Mouse (Mus musculus): ENCODE data around the gene Timm17b.

- TF ChIP-seq ETS1 (conservative IDR thresholded peaks at IDR 0.05; ENCODE audit: low read depth, low read length): no peak
- TF ChIP-seq UBTF (IDR thresholded peaks at IDR 0.05; ENCODE audit: low read depth, low read length): no peak
- TF ChIP-seq ZMIZ1 (IDR thresholded peaks at IDR 0.05; ENCODE audit: low read depth, low read length): no peak
- no peak for TF ChIP-seq CTCF (conservative IDR thresholded peaks at IDR 0.05 in 1 of 2, IDR thresholded peaks at IDR 0.05 in 1 of 2; ENCODE audit: low read depth in 2 of 2, low read length in 2 of 2)
- no peak for TF ChIP-seq MEF2A (IDR thresholded peaks at IDR 0.05; ENCODE audit: borderline replicate concordance, low read depth, low read length)
- no peak for TF ChIP-seq NRF1 (IDR thresholded peaks at IDR 0.05; ENCODE audit: low read depth, low read length)
- TF ChIP-seq MXI1 (IDR thresholded peaks at IDR 0.05; ENCODE audit: low read depth, low read length): no peak
- no peak for TF ChIP-seq CHD2 (IDR thresholded peaks at IDR 0.05; ENCODE audit: low read length)
- TF ChIP-seq POLR2A (IDR thresholded peaks at IDR 0.05; ENCODE audit: low read depth, low read length): no peak
- TF ChIP-seq USF2 (conservative IDR thresholded peaks at IDR 0.05; ENCODE audit: low read depth, low read length): no peak
- TF ChIP-seq RCOR1 (conservative IDR thresholded peaks at IDR 0.05; ENCODE audit: low read depth, low read length): no peak
- TF ChIP-seq JUND (conservative IDR thresholded peaks at IDR 0.05; ENCODE audit: low read depth, low read length): no peak
These were observed 22.9 kb downstream of the Timm17b start for GRCm38 (mm10) chrX:7922032-7922431.

Measured in CH12.LX (cell line).